Mouse (Mus musculus) right cerebral cortex, postnatal 14 days (tissue): Measurements from ENCODE around the gene Siglecf.

ENCODE experiments used
- DNase-seq: peaks from one replicate; pipeline ENCODE4 v3.0.0; 2022

Siglecf gene

DNA sequence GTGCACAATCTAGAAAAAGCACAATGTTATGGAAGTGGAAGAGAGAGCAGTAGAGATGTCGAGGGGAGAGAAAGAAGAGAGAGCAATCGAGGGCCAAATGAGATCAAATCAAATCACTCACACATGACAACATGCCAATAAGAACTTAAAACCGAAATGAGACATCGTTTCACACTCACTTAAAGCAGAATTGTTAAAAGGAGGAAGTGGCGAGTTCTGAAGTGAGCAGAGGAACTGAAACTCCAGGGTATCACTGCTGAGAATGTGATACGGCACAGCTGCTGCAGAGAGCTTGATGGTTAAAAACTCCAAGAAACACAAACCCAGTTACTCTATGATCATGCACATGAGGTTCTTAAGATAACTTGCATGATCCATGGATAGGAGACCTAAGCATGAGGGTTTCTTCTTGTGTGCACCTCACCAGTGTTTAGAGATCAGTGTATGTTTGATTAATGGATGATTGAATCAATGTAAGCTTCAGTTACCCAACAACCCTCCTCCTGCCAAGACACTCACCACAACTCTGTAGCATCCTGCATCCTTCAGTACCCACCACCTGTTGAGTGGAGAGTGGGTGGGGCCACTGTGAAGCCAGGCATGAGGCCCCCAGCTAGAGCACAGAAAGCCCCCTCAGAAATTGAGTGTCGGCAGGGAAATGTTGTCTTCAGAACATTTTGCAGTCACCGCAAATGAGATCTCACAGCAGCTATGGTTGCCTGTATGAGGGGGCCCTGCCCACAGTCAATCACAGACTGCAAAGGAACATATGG lies 41.4 kb downstream of the Siglecf start:
- no peak for DNase-seq

DNA sequence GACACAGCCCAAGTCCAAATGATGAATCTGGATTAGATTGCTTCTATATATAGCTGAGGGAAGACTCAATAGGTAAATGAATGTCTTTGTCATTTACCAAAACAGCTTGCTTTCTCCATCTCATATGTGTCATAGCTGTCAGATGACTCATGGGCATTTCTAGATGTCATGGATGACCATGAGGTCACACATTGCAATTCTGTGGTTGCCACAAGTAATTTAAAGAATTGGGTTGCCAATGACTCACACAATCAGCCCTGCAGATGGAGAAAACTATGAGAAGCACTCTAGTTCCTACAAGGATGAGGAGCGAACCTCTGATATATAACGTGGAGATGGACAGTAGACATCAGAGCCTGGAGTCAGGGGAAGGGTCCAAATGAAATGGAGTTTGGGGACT lies 48.4 kb downstream of the Siglecf start:
- no peak for DNase-seq

DNA sequence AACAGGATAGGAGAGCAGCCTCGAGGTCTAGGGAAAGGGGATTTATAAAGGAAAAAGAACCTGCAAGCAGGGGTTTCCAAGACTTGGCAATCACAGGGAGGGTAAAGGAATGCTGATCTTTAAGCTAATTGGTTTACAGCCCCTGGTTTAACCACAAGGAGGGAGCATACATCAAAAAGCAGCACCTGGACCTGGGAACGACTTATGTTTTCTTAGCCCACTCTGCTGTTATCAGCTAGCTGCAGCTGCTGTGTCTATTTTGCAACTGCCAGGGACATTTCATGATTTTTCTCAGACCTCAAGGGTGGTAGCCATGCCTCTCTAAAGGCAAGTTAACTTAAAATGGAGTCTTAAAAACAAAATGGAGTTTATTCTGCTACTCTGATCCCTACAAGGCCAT lies 51.6 kb downstream of the Siglecf start:
- DNase-seq: no peak

- DNase-seq: no peak
Observed at GRCm38 (mm10) chr7:43407573-43407972, 56.4 kb downstream of the Siglecf start.

DNA sequence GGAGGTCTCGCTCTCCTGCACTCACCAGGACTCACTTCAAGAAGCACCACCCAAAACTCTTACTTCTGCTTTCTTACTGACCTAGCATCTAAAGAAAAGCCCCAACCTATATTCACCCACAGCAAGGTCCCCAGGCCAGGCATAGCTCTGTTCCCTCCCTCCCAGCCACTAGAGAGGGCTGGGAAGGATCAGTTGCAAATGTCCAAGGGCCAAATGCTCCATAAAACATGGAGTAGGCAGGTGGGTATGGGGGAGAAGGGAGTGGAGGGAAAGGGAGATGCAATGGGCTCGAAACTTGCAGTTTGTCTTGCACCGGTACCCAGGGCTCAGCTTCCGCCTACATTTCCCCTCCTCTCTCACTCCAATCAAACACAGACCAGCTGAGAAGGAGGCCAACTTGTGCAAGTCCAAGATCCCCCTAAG lies 57.0 kb downstream of the Siglecf start, which contains the start of gene Siglecg:
Siglecg (plus strand) TSS at position 74 of the 423 bp plus-strand sequence.
- DNase-seq: no peak

DNA sequence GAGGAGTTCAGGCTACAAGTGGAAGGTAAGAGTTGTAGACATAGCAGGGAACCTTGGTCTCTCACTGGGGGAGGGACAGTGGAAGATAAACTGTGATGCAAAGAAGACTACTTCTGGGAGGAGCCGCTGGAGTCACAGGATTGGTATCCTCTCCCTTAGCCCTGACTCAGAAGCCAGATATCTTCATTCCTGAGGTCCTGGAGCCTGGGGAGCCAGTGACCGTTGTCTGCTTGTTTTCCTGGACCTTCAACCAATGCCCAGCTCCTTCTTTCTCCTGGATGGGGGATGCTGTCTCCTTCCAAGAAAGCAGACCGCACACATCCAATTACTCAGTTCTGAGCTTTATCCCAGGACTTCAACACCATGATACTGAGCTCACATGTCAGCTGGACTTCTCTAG lies 57.9 kb downstream of the Siglecf start:
- no peak for DNase-seq
